Mouse (Mus musculus) midbrain, embryonic 15.5 days (tissue): ENCODE data around the gene Ngly1. TPM values are rescaled to one million over a fixed set of nuclear protein-coding genes. Genes with fewer than 3 reads are reported as not detected.

Experiments used
- ATAC-seq: fragments of 200-750 bp; cut with Nextera tagmentation; replicated peaks from 2 replicates; pipeline ENCODE4 v1.8.0; 2017; ENCODE audit warnings: moderate TSS enrichment
- H3K27ac ChIP-seq: fragments of 300-500 bp; sonication (generic); 2 replicates; pipeline ENCODE4 v1.5.1; 2015; ENCODE audit warnings: mild to moderate bottlenecking, inconsistent platforms
- H3K27me3 ChIP-seq: fragments of 300-500 bp; sonication (generic); replicated peaks from 2 replicates; pipeline ENCODE4 v1.6.1; 2015; ENCODE audit warnings: inconsistent platforms
- H3K36me3 ChIP-seq: fragments of 300-500 bp; sonication (generic); replicated peaks from 2 replicates; pipeline ENCODE4 v1.6.1; 2015; ENCODE audit warnings: inconsistent platforms
- H3K4me1 ChIP-seq: fragments of 300-500 bp; sonication (generic); 2 replicates; pipeline ENCODE4 v1.6.1; 2015; ENCODE audit warnings: inconsistent platforms
- H3K4me2 ChIP-seq: fragments of 300-500 bp; sonication (generic); 2 replicates; pipeline ENCODE4 v1.6.1; 2015; ENCODE audit warnings: inconsistent platforms, mild to moderate bottlenecking, moderate library complexity
- H3K4me3 ChIP-seq: fragments of 300-500 bp; sonication (generic); 2 replicates; pipeline ENCODE4 v1.5.1; 2015; ENCODE audit warnings: mild to moderate bottlenecking, inconsistent platforms
- H3K9ac ChIP-seq: fragments of 300-500 bp; sonication (generic); 2 replicates; pipeline ENCODE4 v1.6.1; 2015; ENCODE audit warnings: mild to moderate bottlenecking, inconsistent platforms
- H3K9me3 ChIP-seq: fragments of 300-500 bp; sonication (generic); 2 replicates; pipeline ENCODE4 v1.6.1; 2016; ENCODE audit warnings: inconsistent platforms
- WGBS: fragments of 180-500 bp; shearing (Covaris S2); methylation state at CpG from one replicate; pipeline ENCODE4 v1.1.7; 2015; ENCODE audit warnings: mixed read lengths; 5-methylcytosine and 5-hydroxymethylcytosine counted together
- polyA plus RNA-seq: library from polyadenylated mRNA; unstranded; fragments of >200 nt; fragmentation: Nextera tagmentation; extraction: Ambion mirVana; gene quantifications from 2 replicates; pipeline ENCODE4 v1.2.1, GENCODE M21; 2015

Gene Ngly1
- polyA plus RNA-seq: 25.4 and 26.0 TPM in 2 replicates

DNA sequence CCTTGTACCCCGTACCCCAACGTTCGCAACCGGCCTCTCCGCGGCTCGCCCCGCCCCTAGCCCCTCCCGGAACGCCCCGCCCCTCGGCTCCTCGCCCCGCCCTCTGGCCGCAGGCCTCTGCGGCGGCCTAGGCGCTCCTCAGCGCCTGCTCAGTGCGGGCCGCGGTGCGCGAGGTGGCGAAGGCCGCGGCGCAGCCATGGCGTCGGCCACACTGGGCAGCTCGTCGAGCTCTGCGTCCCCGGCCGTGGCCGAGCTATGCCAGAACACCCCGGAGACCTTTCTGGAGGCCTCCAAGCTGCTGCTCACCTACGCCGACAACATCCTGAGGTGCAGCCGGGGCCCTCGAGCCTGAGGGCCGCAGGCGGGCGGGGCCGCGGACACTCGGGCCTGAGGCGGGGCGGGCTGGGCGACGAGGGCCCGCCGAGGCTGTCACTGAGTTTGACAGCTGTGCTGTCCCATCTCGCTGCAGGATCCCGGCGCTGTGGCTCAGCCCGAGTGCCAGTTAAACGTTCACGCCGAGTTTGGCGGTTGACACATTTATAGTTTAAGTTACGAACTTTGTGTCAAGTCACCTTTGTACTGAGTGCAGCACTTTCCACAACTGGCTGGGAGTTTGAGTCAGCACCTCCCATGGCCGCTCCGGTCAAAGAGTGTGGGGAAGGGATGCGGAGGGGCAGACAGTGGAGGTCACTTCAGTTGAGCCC, at the start of gene Ngly1, which contains the start of gene Oxsm:
Ngly1 (plus strand) TSS at position 110 of the 704 bp plus-strand sequence.
Oxsm (minus strand) TSS at position 638 of the 704 bp plus-strand sequence.
- peak; percentile 99 for ATAC-seq
- 1% methylated on average over 63 of the region's 65 CpGs for WGBS
- H3K36me3 ChIP-seq: no peaks in the 10 kb centered on the region
- peak within 1 kb of the TSS; percentile 72 for H3K27ac ChIP-seq
- peak within 1 kb of the TSS; percentile 77 for H3K4me2 ChIP-seq
- no peaks in the 10 kb centered on the region for H3K27me3 ChIP-seq
- H3K9ac ChIP-seq: peak within 1 kb of the TSS; percentile 64
- peaks cover 19% of the 10 kb centered on the region for H3K4me1 ChIP-seq
- peak within 1 kb of the TSS; percentile 56 for H3K4me3 ChIP-seq
- no peaks in the 10 kb centered on the region for H3K9me3 ChIP-seq

GRCm38 (mm10) chr14:16200220-16200912, 48.7 kb upstream of the Ngly1 start:
- WGBS: 5% methylated on average over 6 of the region's 6 CpGs
- H3K4me3 ChIP-seq: peak overlapping the region; percentile 12; the same call in 1 of the 2 replicates
- no peaks in the 10 kb centered on the region for H3K9me3 ChIP-seq
- peak overlapping the region; percentile 74 for H3K27ac ChIP-seq
- H3K4me1 ChIP-seq: peaks cover 19% of the 10 kb centered on the region
- no peak overlapping the region for H3K9ac ChIP-seq
- peak; percentile 38 for ATAC-seq
- H3K4me2 ChIP-seq: peak overlapping the region; percentile 40
- H3K36me3 ChIP-seq: no peaks in the 10 kb centered on the region
- H3K27me3 ChIP-seq: no peaks in the 10 kb centered on the region

- Histone ChIP-seq H3K4me3 (peak overlapping the region; percentile 12; the same call in 1 of the 2 replicates), H3K9ac (no peak overlapping the region), H3K4me1 (peaks cover 19% of the 10 kb centered on the region), H3K36me3 (no peaks in the 10 kb centered on the region), H3K9me3 (no peaks in the 10 kb centered on the region), H3K27me3 (no peaks in the 10 kb centered on the region), H3K4me2 (peak overlapping the region; percentile 40), H3K27ac (peak overlapping the region; percentile 74)
- ATAC-seq: peak; percentile 98
- WGBS: 6% methylated on average over 8 of the region's 8 CpGs
Observed at GRCm38 (mm10) chr14:16200969-16201638, 48.0 kb upstream of the Ngly1 start.

DNA sequence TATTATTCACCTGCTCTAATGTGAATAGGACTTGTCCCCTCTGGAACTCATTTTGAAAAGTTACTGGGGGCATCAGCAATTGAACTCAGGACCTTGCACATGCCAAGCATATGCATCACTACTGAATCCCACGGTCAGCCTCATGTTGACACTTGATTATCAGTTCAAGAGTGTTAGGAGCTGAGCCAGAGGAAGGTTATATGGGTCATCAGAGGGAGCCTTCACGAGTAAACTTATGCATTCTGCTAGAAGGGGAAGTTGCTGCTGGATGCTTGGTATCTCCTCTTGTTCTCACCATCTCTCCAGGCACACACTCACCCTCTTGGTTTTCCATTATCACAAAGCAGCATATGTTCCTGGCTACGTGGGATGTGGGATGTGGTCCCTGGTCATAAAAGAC, 47.4 kb upstream of the Ngly1 start:
- no peaks in the 10 kb centered on the region for H3K27me3 ChIP-seq
- no peak overlapping the region for H3K4me3 ChIP-seq
- no peak overlapping the region for H3K4me2 ChIP-seq
- H3K36me3 ChIP-seq: no peaks in the 10 kb centered on the region
- no peaks in the 10 kb centered on the region for H3K9me3 ChIP-seq
- no peak overlapping the region for H3K9ac ChIP-seq
- ATAC-seq: peak; percentile 31
- H3K4me1 ChIP-seq: peaks cover 19% of the 10 kb centered on the region
- H3K27ac ChIP-seq: peak overlapping the region; percentile 51
- WGBS: 17% methylated on average over 3 of the region's 3 CpGs

DNA sequence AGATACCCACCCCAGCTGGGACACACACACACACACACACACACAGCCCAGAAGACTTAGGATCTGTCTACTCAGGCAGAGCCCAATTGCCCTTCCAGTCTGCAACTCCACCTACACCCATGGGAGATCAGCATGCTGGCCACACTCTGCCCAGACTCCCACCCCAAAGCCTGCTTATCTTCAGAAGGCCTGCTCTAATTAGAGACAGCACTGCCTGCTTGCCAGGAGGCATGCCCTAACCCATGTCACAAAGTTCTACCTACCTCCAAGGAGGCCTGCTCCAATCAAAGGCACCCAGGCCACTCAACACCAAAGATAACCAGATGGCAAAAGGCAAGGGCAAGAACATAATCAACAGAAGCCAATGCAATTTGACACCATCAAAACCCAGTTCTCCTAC, 41.4 kb upstream of the Ngly1 start:
- no peak overlapping the region for H3K4me2 ChIP-seq
- no peak overlapping the region for H3K4me3 ChIP-seq
- H3K4me1 ChIP-seq: no peaks in the 10 kb centered on the region
- H3K9me3 ChIP-seq: no peaks in the 10 kb centered on the region
- no peak overlapping the region for H3K27ac ChIP-seq
- H3K9ac ChIP-seq: no peak overlapping the region
- no peaks in the 10 kb centered on the region for H3K27me3 ChIP-seq
- ATAC-seq: no peak
- no peaks in the 10 kb centered on the region for H3K36me3 ChIP-seq

DNA sequence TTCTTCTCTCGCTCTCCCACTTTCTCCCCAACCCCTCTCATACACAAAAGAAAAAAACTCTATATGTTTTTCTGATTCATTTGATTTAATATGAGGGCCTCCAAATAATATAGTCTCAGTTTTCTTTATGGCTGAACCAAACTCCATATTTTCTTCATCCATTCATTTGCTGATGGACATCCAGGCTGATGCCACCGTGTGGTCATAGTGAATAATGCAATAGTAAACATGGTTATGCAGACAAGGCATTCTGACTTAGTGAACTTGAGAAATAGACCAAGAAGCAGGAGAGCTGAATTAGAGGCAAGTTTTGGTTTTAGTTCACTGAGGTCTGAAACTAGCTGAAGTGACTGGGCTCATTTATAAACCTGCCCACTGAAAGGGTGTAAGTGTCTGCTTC, 30.1 kb upstream of the Ngly1 start:
- Histone ChIP-seq H3K4me2 (no peak overlapping the region), H3K4me3 (no peak overlapping the region), H3K27ac (no peak overlapping the region), H3K36me3 (no peaks in the 10 kb centered on the region), H3K9ac (no peak overlapping the region), H3K27me3 (no peaks in the 10 kb centered on the region), H3K9me3 (no peaks in the 10 kb centered on the region), H3K4me1 (no peaks in the 10 kb centered on the region)
- no peak for ATAC-seq
- WGBS: 57% methylated on average over 2 of the region's 2 CpGs

GRCm38 (mm10) chr14:16229395-16229794, 19.7 kb upstream of the Ngly1 start:
- Histone ChIP-seq H3K36me3 (no peaks in the 10 kb centered on the region), H3K27me3 (no peaks in the 10 kb centered on the region), H3K4me3 (no peak overlapping the region), H3K4me2 (no peak overlapping the region), H3K27ac (no peak overlapping the region), H3K9ac (no peak overlapping the region), H3K4me1 (no peaks in the 10 kb centered on the region), H3K9me3 (no peaks in the 10 kb centered on the region)
- ATAC-seq: no peak
- WGBS: 75% methylated on average over 2 of the region's 2 CpGs

DNA sequence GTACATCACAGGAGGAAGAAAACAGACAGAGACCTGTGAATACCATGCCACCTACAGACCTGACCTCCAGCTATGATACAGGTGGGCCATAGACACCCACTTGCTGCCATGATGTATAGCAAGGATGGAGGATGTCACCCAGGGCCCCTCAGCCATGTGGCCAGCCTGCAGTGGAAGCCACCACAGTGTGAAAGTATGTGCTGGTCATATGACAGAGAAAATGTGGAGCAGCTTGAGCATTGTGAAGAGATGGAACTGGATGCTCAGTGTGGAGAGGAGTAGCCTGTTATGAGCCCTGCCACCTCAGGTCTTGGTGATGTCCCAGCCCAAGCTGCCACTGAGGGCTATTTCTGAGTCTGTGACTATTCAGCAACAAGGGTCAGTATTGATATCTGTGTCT, 18.5 kb upstream of the Ngly1 start:
- H3K4me2 ChIP-seq: no peak overlapping the region
- no peaks in the 10 kb centered on the region for H3K36me3 ChIP-seq
- H3K9me3 ChIP-seq: no peaks in the 10 kb centered on the region
- no peak overlapping the region for H3K4me3 ChIP-seq
- no peak for ATAC-seq
- no peak overlapping the region for H3K9ac ChIP-seq
- H3K27ac ChIP-seq: no peak overlapping the region
- no peaks in the 10 kb centered on the region for H3K4me1 ChIP-seq
- no peaks in the 10 kb centered on the region for H3K27me3 ChIP-seq

- Histone ChIP-seq H3K4me1 (no peaks in the 10 kb centered on the region), H3K27me3 (no peaks in the 10 kb centered on the region), H3K36me3 (no peaks in the 10 kb centered on the region), H3K27ac (no peak overlapping the region), H3K4me3 (no peak overlapping the region), H3K9me3 (no peaks in the 10 kb centered on the region), H3K9ac (no peak overlapping the region), H3K4me2 (no peak overlapping the region)
- WGBS: 35% methylated on average over 1 of the region's 1 CpGs
- no peak for ATAC-seq
Observed at GRCm38 (mm10) chr14:16233515-16233914, 15.6 kb upstream of the Ngly1 start.

GRCm38 (mm10) chr14:16236466-16236865, 12.6 kb upstream of the Ngly1 start:
- Histone ChIP-seq H3K36me3 (no peaks in the 10 kb centered on the region), H3K9ac (no peak overlapping the region), H3K27ac (no peak overlapping the region), H3K4me2 (no peak overlapping the region), H3K9me3 (no peaks in the 10 kb centered on the region), H3K27me3 (no peaks in the 10 kb centered on the region), H3K4me1 (no peaks in the 10 kb centered on the region), H3K4me3 (no peak overlapping the region)
- no peak for ATAC-seq
- WGBS: 66% methylated on average over 3 of the region's 3 CpGs

- Histone ChIP-seq H3K4me2 (peak overlapping the region; percentile 64; the same call in 1 of the 2 replicates), H3K36me3 (no peaks in the 10 kb centered on the region), H3K9ac (no peak overlapping the region), H3K27me3 (no peaks in the 10 kb centered on the region), H3K9me3 (no peaks in the 10 kb centered on the region), H3K4me1 (peaks cover 19% of the 10 kb centered on the region), H3K4me3 (peak overlapping the region; percentile 63; the same call in 1 of the 2 replicates), H3K27ac (no peak overlapping the region)
- 0 out of 2 replicates have a peak, but pooled peaks have one; percentile 10 for ATAC-seq
- whole genome bisulfite sequencing: 96% methylated on average over 10 of the region's 10 CpGs
Observed at GRCm38 (mm10) chr14:16242193-16242815, 6.8 kb upstream of the Ngly1 start.
